Mouse (Mus musculus): ENCODE measurements around the gene Gcm2.

DNA sequence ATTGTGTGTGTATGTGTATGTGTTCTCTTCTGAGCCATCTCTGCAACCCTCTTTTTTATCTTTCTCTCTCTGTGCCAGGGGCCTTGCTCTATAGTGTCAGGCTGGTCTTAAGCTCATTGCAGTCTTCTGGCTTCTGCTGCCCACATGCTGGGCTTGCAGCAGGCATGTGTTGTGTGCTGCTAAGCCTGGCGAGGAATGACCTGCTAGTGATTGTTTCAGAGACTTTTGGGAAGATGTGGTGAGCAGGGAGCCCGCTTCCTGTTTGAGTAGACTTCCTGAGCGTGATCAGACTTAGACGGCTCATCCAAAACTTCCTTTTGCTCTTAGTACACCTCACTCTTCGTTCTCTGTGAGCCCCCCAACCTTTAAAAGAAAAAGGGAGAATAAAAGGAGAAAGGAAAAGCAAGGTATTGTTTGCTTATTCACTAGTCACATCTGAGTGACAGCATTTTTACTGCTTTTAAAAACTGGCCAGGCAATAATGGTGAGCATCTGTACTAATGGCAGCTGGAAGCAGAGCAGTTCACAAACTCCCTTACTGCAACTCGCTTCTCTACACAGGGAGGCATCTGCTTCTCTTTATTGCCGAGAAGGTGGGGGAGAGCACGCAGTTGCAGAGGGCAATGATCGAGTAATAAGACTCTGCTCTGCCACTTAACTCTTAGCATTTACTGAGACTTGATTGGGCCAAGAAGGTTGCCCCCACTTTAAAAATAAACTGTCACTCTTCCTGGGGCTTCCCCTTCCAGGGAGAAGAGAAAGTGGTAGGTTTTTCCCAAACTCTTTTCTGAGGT is 8.5 kb upstream of the Gcm2 start:
- TF ChIP-seq POLR2A (IDR thresholded peaks at IDR 0.05; ENCODE audit: control insufficient read depth, extremely low read depth, insufficient read depth, low read length, poor library complexity) (no peak), CTCF (IDR thresholded peaks at IDR 0.05; ENCODE audit: borderline replicate concordance, control insufficient read depth, extremely low read depth, insufficient read depth, low read length, poor library complexity) (no peak)
